Mouse (Mus musculus): ENCODE measurements around the gene Actn4.

DNA sequence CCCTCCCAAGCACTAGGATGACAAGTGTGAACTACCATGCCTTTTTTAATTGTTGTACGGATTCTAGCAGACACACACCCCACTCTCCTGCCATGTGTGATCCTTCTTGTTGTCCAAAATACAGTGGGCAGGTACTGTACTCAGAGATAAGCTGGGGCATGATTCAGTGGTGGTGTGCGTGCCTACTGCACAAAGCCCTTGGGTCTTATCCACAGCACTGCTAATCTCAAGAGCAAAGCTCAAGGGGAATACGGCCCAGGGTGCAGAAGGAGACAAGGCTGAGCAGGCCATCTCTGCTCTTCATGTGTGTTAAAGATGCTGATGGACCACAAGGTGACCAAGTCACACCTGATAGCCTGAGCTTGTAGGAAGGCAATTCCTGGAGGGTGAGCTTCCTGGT, 41.0 kb downstream of the Actn4 start:
- no peak for TF ChIP-seq CTCF (conservative IDR thresholded peaks at IDR 0.05; ENCODE audit: insufficient read depth, insufficient read length, low read depth, low read length)
- TF ChIP-seq POLR2A (IDR thresholded peaks at IDR 0.05; ENCODE audit: low read depth, low read length), result no peak
